Mouse (Mus musculus): ENCODE measurements around the gene Stxbp6. TPM values are rescaled to one million over a fixed set of nuclear protein-coding genes. Genes with fewer than 3 reads are reported as not detected.

Gene Stxbp6
- total RNA-seq, 2 experiments from 2014 or later: 3.9 to 4.8 TPM

DNA sequence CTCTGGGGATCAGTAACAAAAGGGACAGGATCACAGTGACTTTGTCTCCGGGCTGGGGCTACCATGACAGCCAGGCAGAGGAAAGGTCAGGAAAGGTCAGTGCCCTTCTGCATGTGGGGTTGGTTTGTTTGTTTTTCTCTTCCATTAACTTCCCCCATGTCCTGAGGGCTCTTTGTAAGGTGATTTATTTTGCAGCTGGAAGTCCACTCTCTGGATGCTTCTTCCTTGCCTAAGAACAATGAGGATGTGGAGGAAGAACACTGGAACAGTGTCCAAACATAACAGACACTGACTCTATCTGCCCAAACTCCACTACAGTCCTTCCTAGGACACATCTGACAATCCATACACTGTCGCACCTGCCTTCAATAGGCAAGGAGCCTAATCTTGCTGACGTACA, 146.1 kb downstream of the Stxbp6 start:
- DNase-seq: no peak
- intact Hi-C loops (cut with DNase I): no loop called here

DNA sequence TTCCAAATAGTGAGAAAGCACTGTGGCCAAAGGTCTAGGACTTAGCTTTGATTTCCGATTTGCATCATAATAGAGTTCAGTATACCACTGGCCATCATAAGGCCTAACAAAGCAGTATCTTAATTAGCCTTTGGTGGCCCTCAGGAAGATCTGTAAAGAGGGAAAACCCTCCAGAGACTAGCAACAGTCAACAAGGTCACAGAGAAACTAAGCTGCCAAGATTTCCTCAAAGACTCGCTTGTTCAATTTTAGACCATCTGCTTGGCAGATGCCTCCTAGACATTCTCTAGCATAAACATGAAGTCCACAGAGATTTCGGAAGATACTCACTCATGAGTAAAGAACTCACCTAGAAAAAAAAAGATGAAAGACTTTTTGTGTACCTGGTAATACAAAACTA, 148.6 kb downstream of the Stxbp6 start:
- intact Hi-C loops (cut with DNase I): no loop called here
- no peak for DNase-seq

DNA sequence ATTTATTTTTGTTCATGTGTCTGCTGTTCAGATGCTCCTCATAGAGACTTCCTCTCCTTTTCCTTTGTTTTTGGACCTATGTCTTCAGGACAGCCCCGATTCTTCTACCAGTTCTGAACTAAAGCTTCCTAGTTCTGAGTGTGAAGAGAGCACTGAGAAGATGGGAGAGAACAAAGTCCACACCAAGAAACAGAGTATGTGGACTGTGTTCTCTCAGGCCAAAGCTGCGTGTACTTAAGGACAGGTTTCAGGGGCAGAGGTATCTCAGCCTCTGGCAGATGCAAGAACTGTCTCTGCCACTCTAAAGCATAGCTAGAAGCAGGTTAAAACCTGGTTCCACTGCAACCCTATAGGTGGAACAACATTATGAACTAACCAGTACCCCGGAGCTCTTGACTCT, 151.2 kb downstream of the Stxbp6 start:
- intact Hi-C loops (cut with DNase I): no loop called here
- no peak for DNase-seq

DNA sequence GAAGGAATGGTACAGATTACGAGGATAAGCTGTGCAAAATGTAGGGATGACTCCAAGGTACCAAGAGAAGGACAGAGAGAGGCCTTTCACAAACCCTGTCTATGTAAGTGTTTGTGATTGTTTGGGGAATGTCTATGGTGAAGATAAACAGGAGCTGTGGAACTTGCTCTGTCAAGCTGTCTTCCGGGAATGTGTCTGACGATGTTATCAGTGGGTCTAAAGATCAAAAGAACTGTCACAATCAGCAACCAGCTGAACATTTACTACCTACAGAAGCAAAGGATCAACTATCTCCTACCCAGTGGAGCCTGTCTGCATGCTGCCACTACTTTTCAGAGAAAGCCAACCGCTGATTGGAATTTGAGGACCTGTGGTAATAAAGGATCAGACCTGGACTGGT, 152.3 kb downstream of the Stxbp6 start:
- intact Hi-C loops (cut with DNase I): no loop called here
- DNase-seq: no peak

DNA sequence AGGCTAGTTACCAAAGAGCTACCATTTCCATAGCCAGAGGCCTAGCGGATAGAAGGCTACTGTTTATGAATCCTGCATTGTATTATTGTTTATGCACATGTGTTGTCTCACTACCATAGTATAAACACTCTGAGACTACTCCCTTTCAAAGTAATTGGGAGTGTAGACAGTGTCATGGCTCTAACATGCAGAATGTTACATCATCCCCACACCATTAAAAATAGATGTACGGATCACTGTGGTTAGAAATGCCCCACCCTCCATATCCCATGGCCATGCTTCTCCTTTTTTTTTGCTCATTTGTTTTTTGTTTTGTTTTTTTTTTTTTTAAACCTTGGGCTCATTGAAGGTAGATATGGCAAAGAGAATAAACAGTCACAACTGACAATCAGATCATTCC, 154.9 kb downstream of the Stxbp6 start:
- intact Hi-C loops (cut with DNase I): no loop called here
- no peak for DNase-seq

DNA sequence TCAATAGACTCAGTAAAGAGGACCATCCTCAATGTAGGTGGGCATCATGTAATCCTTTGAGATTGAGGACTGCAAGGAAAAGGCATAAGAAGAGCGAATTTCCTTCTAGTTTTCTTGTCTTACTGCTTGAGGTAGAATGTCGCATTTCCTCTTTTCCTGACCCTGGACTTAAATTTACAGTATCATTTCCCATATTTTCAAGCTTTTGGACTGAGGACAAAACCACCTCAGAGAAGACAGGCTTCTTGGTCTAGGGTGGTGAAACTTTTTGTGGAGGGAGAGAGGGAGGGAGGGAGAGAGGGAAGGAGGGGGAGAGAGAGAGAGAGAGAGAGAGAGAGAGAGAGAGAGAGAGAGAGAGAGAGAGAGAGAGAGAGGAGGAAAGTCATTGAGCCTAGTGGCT, 155.6 kb downstream of the Stxbp6 start:
- DNase-seq: no peak
- intact Hi-C loops (cut with DNase I): no loop called here

DNA sequence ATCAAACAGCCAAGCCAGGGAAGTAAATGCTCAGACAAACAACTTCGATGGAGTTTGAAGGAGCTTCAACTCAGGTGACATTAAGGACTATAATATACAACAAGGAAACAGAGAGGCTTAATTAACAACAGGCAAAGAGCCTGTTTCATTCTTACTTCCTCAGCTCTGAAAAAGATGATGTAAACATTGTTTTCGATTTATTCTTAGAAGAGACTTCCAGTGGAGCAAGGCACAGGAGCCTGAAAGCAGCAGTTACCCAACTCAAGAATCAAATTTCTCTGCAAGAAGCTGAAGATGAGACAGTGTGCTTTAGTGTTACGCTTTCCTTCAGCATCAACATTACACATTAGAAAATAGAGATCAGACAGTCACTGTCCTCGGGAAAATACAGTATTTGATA, 160.7 kb downstream of the Stxbp6 start:
- DNase-seq: no peak
- intact Hi-C loops (cut with DNase I): no loop called here

DNA sequence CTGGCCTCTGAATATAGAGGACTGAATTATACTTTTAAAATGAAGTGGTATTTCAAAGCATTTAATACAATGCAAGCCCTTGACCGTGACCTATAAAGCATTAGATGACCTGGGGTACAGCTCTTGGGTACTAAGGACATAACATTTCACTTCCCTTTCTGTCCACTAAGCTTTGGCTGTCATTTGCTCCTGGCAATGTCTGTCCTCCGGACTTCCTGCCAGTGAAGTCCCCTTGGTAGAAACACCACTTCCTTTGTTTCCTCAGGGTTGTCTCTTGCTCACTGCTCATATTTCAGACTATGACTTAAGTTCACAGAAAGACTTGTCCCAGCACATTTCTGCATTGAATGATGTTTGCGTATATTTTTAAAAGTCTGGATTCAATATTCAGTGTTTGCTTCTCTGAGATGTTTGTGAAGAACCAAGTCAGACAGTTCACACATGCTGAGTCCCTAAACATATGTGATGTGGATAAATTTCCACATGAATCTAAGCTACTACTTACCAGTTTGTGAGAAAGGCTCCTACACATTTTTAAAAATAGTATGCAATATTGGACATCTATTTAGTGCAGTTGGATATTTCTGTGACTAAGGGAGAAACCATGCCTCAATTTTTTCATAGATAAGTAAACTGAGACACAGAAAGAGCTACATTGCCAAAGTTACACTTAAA, 166.3 kb downstream of the Stxbp6 start:
- intact Hi-C loops (cut with DNase I): no loop called here
- no peak for DNase-seq

DNA sequence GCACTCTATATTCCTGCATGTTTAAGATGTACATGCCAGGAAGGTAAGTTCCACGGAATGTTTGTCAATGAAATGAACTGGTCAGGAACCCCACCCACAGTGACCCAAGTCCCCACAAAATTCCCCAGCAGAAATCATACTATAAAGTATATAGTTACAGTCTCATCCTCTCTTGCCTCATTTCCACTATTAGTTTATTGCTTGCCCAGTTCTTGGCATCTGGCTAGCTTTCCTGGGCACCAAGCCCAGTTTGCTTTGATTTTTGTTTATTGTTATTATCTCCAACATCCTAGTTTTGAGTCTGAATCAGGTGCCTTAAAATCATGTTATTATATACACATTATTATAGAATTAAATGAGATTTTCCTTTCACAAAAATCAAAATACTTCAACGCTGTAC, 168.5 kb downstream of the Stxbp6 start:
- no peak for DNase-seq

DNA sequence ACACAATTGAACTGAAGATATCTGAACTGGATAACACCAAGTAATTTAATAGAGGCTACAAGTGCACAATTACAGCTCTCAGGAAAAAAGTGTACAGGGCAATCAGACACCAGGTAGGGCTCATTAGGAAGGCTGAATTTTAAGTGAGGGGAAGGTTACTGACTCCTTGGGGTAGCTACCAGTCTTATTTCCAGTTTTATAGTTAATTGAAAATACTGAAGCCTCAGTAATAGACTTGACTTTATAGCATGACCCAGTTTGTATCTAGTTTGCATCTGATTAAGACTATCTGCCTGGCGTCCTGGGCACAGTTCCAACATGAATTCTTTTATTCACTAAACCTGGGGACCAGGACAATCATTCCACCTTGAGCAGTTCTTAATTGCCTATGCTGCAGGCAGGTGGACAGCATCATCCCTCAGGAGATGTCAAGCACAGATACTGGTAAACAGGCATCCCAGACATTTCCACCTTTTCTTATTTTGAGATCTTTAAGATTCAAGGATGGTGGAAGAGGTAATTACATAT, 171.2 kb downstream of the Stxbp6 start:
- intact Hi-C loops (cut with DNase I): no loop called here
- DNase-seq: no peak

More for the DNA sequence above, 168.5 kb downstream of the Stxbp6 start:
- intact Hi-C loops (cut with DNase I): no loop called here

DNA sequence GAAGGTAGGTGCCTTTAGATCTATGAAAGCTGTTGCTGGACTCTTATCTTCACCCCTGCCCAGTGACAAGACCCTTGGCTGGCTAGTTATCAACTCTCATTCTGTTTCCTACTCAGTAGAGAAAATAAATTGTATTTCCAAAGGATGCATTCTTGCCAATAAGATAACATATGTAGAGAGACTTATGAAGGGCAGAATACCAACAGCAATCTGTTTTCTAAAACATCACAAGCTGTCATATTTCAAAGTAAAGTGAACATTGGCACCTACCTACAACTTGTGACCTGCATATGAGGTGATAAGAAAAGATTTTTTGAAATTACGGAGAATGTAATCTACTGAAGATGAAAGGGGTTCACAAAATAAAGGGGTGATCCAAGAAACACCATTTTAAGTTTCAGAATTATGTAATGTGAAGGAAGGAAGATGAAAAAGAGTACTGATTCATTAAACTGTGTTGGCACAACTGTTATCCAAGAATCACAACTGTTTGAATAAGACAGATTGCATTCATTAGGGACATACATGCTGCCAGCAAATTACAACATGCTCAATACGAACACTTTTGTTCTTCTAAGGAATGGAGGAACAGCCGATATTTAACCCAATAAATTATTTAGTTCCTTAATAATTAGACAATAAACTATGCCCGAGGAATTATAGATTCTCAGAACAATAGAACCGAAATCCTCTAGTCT, 175.2 kb downstream of the Stxbp6 start:
- no peak for DNase-seq
- intact Hi-C loops (cut with DNase I): no loop called here

DNA sequence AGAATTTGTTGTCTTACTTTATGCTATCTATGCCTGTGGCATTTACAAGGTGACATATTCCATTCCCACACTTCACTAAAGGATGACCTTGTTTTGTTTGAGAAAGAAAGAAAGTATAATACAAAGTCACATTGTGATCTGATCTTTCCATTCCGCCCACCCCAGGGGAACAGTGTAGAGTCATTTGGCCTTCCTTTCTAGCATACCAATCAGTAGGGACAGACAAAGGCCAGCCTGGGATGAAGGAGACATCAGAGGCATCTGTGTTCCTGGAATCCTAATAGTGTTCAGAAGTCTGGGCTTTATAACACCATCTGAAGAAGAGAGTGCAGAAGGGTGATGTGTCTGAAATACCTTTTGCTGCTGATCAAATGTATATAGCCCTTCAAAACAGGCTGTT, 178.0 kb downstream of the Stxbp6 start:
- DNase-seq: no peak
- intact Hi-C loops (cut with DNase I): no loop called here

DNA sequence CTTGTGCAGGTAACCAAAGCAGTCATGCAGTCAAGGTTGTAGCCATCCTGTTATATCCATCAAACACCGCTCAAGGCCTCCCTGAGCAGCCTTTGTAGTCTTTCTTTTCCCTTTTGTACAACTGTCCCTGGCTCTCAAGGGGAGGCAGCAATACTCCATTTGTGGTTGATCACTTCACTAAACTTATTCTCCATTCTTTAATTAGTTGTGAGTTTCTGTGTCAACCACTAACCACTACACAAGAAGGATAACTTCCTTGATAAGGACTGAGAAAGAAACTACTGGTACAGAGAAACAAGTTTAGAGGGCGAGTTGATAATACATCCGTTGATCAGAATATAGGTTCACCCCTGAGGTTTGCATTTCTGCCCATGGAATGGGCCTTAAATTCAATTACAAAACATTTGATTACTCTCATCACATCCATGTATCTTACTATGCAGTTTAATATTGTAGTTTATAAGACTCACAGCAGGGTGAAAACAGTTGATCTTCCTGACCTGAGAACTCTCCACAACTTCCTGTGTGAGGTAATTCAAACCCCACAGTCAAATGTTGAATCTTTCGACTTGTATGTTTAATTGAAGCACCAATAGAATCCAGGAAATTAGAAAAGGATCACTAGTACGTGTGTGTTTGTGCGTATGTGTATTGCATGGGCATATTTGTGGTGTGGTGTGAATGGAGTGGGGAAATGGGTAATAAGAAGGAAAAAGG, 184.7 kb downstream of the Stxbp6 start:
- intact Hi-C loops (cut with DNase I): no loop called here

DNA sequence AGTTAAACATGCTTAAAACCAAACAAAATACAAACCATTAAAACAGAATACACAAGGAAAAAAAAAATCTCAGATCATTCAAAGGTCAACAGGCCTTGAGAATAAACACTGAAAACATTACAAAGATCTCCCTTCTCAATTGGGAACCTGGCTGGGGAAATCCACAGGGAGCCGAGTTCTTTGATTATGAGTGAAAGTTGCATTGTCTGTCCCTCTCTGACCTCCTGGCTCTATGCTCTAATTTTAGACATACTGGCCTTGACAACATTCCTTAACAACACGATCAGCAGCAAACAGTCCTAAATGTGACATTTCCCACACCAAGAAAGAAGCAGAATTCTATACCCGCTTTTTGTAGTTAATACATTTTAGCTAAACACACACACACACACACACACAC, 187.7 kb downstream of the Stxbp6 start:
- intact Hi-C loops (cut with DNase I): no loop called here
- no peak for DNase-seq

More for the DNA sequence above, 184.7 kb downstream of the Stxbp6 start:
- DNase-seq: no peak

DNA sequence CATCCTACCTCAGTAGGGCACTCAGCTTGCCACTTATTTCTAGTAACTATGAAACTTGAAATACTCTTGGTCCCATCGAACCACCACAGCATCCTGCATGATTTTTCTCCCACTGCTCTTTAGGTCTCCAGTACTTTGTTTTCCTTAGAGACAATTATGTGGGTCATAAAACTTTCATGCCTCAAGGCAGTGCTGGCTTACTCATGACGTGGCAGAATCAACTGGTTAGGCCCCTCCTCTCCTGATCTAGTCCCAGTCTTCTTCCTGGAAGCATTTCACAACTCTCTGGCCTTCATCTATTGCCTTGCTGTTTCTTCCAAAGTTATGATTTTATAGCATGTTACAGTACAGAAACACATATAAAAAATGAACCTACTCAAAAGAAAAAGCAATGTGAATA, 201.8 kb downstream of the Stxbp6 start:
- no peak for DNase-seq
- intact Hi-C loops (cut with DNase I): no loop called here

DNA sequence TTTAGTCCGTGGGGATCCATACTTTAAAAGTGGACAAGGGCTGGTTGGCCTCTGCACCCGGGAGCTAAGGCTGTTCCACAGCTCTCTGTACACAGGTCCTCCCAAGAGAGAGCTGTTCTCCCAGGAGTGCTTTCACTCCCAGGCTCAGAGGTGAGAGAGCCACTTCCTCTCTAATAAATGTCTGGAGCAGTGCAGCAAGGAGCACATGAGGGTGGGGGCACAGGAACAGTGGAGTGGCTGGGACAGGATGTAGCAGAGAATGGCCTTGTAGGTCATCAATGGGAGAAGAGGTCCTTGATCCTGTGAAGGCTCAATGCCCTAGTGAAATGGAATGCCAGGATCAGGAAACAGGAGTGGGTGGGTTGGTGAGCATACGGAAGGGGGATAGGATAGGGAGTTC, 209.1 kb downstream of the Stxbp6 start:
- intact Hi-C loops (cut with DNase I): no loop called here
- no peak for DNase-seq

DNA sequence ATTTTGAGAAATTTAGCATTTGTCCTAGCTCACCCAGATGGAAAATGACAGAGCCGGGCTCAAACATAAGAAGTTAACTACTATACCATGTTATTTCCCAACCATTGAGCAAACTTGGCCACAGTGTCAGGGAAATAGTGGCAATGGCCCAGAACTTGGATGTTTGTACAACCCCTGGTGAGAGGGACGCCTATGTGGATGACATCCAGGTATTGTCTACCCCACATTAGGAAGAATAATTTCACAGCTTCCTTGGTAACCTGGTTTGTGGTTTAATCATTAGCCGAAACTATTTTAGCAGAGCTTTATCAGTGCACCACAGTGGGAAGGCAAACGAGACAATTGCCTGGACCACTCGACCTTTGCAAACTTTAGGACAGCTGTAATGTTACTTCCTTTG, 215.1 kb downstream of the Stxbp6 start:
- peak in 1 of 2 experiments; percentile 45 for DNase-seq

DNA sequence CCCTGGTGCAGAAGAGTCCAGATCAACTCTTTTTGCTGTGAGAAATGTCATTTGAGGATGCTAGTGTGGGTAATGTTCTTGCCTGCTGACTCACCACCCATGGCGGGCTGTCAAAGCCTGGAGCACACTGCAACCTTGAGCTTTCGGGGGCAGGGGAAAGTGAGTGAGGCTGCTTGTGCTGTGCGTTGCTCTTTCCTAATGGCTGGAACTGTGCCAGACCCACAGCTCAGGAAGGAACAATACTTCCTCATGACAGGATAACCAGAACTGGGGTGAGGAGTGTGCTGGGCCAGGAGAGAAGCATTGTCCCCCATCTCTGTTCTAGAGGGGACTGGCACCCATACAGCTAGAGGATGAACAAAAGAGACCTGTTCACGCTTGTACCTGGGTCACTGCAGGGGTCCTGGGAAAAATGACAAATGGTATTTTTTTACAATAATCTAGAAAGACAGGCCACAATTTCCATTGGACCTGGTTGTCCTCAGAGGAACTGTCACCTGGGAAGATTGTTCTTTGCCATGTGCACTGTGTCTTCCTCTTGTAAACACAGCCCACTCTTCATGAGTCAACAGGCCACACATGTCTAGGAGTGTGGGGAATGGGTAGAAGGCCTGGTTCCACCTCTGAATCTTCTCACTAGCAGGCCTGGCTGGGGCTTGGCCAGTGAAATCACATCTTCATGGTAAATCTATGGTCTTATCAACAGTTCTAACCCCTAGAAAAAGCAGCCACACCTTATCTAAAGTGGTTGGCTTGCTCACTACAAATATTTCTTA, 216.2 kb downstream of the Stxbp6 start:
- intact Hi-C loops (cut with DNase I): no loop called here
- peak; percentile 43 to 58 for DNase-seq

More for the DNA sequence above, 215.1 kb downstream of the Stxbp6 start:
- intact Hi-C loops (cut with DNase I): no loop called here

DNA sequence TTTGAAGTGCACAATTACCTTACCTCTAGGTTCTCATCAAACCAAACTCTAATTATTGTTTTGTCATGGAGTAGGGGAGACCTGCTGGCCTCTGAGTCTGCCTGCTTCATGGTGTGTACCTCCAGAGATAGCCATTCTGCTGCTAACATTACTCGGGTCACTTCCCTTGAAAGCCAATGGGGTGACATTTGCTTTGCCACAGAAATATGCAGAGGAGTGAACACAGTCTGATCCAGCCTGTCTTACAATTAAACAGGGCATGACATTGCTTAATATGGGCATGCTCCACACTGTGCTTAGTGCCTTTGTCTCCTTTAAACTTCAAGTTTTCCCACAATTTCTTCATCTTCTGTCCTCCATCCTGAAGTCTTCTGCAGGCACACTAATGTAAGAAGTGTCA, 222.5 kb downstream of the Stxbp6 start:
- no peak for DNase-seq
- intact Hi-C loops (cut with DNase I): no loop called here

DNA sequence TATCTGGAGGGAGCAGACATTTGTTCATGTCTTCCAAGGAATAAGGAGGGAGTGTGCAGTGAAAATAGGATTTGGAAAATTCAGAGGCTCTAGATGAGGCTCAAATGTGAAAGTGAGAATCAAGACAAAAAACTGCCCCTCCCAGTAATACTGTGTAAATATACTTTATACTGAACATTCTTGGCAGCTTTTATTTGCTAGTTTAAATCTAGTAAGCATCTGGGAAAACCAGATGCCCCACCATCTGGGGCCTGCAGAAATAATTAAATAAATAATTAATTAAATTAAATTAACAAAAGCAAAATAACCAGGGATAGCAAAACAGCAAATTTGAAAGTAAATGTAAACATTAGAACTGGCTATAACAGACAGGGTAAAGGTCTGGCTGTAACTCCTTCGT, 224.0 kb downstream of the Stxbp6 start:
- intact Hi-C loops (cut with DNase I): no loop called here
- no peak for DNase-seq

Data from gastrocnemius, postnatal 36 days (tissue).